Comparison of ENCODE assay signal across 13 mouse cellular contexts in the genomic region with DNA sequence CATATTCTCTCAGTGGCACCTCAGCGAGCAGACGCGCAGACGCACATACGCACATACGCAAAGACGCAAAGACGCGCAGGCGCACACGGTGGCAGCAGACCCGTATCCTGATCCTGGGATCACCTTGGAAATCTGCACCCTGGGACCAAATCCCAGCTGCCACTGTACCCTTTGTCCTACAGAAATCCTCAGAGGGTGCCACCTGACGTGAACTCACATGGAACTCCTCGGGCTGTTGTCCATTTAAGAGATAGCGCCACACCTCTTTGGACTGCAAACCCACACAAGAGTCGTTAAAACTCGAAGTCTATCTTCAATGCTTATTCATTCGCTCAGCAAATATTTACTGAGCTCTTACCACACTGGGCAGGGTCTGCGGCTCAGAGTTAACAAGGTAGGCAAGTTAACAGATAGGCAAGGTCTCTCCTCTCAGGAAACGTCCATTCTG. TPM values are rescaled to one million over a fixed set of nuclear protein-coding genes. Genes with fewer than 3 reads are reported as not detected.
DNase-seq lines count a peak whose midpoint lies in the region; ATAC-seq and TF ChIP-seq lines count a peak whose summit lies in the region.
"Had no signal": no experiment of that assay in that cellular context is flagged by ENCODE, and none has a peak within 500 bp of the region (broad histone marks: within the 10 kb centered on the region; RNA-seq: fewer than 3 reads in every experiment).

No protein-coding gene starts in this region.

- H3K4me2 ChIP-seq in kidney, embryonic 15.5 days = no peak overlapping the region
- 0 out of 2 replicates have a peak overlapping the region, but pooled peaks have one; percentile 24 for H3K4me2 ChIP-seq in intestine, postnatal 0 days (replicated peaks; ENCODE audit: low read depth)
- H3K4me2 ChIP-seq in stomach, postnatal 0 days (replicated peaks; ENCODE audit: low read depth) = no peak overlapping the region
- H3K4me2 ChIP-seq: forebrain, embryonic 15.5 days; hindbrain, embryonic 15.5 days; limb, embryonic 15.5 days; midbrain, embryonic 11.5 days had no signal

- no peak for TF ChIP-seq EP300 in stomach, postnatal 0 days (optimal IDR thresholded peaks at IDR 0.05)

- 88% methylated on average over 20 of the region's 20 CpGs for WGBS in kidney, embryonic 15.5 days
- 88% methylated on average over 20 of the region's 20 CpGs for WGBS in spleen, adult 2 months
- 49% methylated on average over 20 of the region's 20 CpGs for WGBS in intestine, postnatal 0 days
- 57% methylated on average over 20 of the region's 20 CpGs for WGBS in stomach, postnatal 0 days
- 93% methylated on average over 20 of the region's 20 CpGs for WGBS in forebrain, embryonic 10.5 days

- no peak overlapping the region for H3K9ac ChIP-seq in kidney, embryonic 15.5 days
- no peak overlapping the region for H3K9ac ChIP-seq in intestine, postnatal 0 days (ENCODE audit: low read depth, low read length)
- H3K9ac ChIP-seq in stomach, postnatal 0 days (ENCODE audit: low read length) = no peak overlapping the region
- H3K9ac ChIP-seq: forebrain, embryonic 15.5 days; hindbrain, embryonic 15.5 days; limb, embryonic 15.5 days had no signal

- peaks cover 29% of the 10 kb centered on the region for H3K4me1 ChIP-seq in kidney, embryonic 15.5 days
- no peaks in the 10 kb centered on the region for H3K4me1 ChIP-seq in spleen, adult 2 months (ENCODE audit: control insufficient read depth, insufficient read depth, insufficient read length)
- peaks cover 14% of the 10 kb centered on the region for H3K4me1 ChIP-seq in intestine, postnatal 0 days (replicated peaks; ENCODE audit: control insufficient read depth, insufficient read depth, low read length)
- 0 out of 2 replicates have a peak, but pooled peaks cover 2% of the 10 kb centered on the region for H3K4me1 ChIP-seq in stomach, postnatal 0 days (replicated peaks; ENCODE audit: control insufficient read depth, insufficient read depth)
- H3K4me1 ChIP-seq in forebrain, embryonic 10.5 days = peaks cover 24% of the 10 kb centered on the region

- peak overlapping the region; percentile 57 for H3K27ac ChIP-seq in kidney, embryonic 15.5 days
- H3K27ac ChIP-seq in spleen, adult 2 months (ENCODE audit: insufficient read depth, low read length) = peak overlapping the region; percentile 32
- H3K27ac ChIP-seq in intestine, postnatal 0 days (ENCODE audit: low read depth, low read length) = peak overlapping the region; percentile 91
- H3K27ac ChIP-seq in stomach, postnatal 0 days (replicated peaks) = peak overlapping the region; percentile 69
- no peak overlapping the region for H3K27ac ChIP-seq in forebrain, embryonic 10.5 days
- H3K27ac ChIP-seq: forebrain, embryonic 15.5 days; hindbrain, embryonic 15.5 days; limb, embryonic 15.5 days had no signal

- no peak overlapping the region for H3K4me3 ChIP-seq in kidney, embryonic 15.5 days (replicated peaks)
- H3K4me3 ChIP-seq in spleen, adult 2 months (ENCODE audit: extremely low read depth, insufficient read depth, insufficient read length) = no peak overlapping the region
- no peak overlapping the region for H3K4me3 ChIP-seq in intestine, postnatal 0 days (ENCODE audit: low read depth, low read length)
- H3K4me3 ChIP-seq in stomach, postnatal 0 days (ENCODE audit: low read depth, low read length) = no peak overlapping the region
- H3K4me3 ChIP-seq in forebrain, embryonic 10.5 days = no peak overlapping the region
- H3K4me3 ChIP-seq: forebrain, embryonic 15.5 days; hindbrain, embryonic 15.5 days; limb, embryonic 15.5 days had no signal

- no peaks in the 10 kb centered on the region for H3K9me3 ChIP-seq in kidney, embryonic 15.5 days (replicated peaks)
- no peaks in the 10 kb centered on the region for H3K9me3 ChIP-seq in intestine, postnatal 0 days (ENCODE audit: control insufficient read depth)
- H3K9me3 ChIP-seq in stomach, postnatal 0 days (ENCODE audit: control insufficient read depth, low read length) = no peaks in the 10 kb centered on the region
- no peaks in the 10 kb centered on the region; the same call in 1 of the 2 replicates for H3K9me3 ChIP-seq in forebrain, embryonic 10.5 days
- H3K9me3 ChIP-seq: forebrain, embryonic 15.5 days; hindbrain, embryonic 15.5 days; limb, embryonic 15.5 days had no signal

- H3K27me3 ChIP-seq in kidney, embryonic 15.5 days = no peaks in the 10 kb centered on the region
- no peaks in the 10 kb centered on the region for H3K27me3 ChIP-seq in spleen, adult 2 months (ENCODE audit: control insufficient read depth, insufficient read depth, low read length)
- H3K27me3 ChIP-seq in intestine, postnatal 0 days (replicated peaks; ENCODE audit: control insufficient read depth, insufficient read depth, low read length) = no peaks in the 10 kb centered on the region
- H3K27me3 ChIP-seq in stomach, postnatal 0 days (ENCODE audit: control insufficient read depth, insufficient read depth, low read length) = no peaks in the 10 kb centered on the region
- H3K27me3 ChIP-seq in forebrain, embryonic 10.5 days (ENCODE audit: poor library complexity, severe bottlenecking) = no peaks in the 10 kb centered on the region
- H3K27me3 ChIP-seq: forebrain, embryonic 15.5 days; hindbrain, embryonic 15.5 days; limb, embryonic 15.5 days had no signal

- DNase-seq in kidney, postnatal 10 days = no peak
- DNase-seq in spleen, adult 2 months (ENCODE audit: low read depth in 1 of 2, low spot score in 2 of 2) = no peak
- DNase-seq in spleen, postnatal 4 days (ENCODE audit: low spot score in 2 of 2) = no peak
- DNase-seq in stomach, postnatal 0 days (ENCODE audit: low spot score) = peak; percentile 72
- DNase-seq in forebrain, embryonic 10.5 days (ENCODE audit: extremely low spot score, low spot score) = no peak
- no peak for DNase-seq in cerebellum, adult 11-12 months
- DNase-seq: thymus, adult 2 months had no signal

- H3K36me3 ChIP-seq in kidney, embryonic 15.5 days = no peaks in the 10 kb centered on the region
- H3K36me3 ChIP-seq in spleen, adult 2 months (ENCODE audit: control insufficient read depth, insufficient read depth, low read length) = no peaks in the 10 kb centered on the region
- 0 out of 2 replicates have a peak, but pooled peaks cover 6% of the 10 kb centered on the region for H3K36me3 ChIP-seq in intestine, postnatal 0 days (ENCODE audit: control insufficient read depth, insufficient read depth)
- H3K36me3 ChIP-seq in stomach, postnatal 0 days (ENCODE audit: control insufficient read depth, insufficient read depth, low read length) = no peaks in the 10 kb centered on the region
- H3K36me3 ChIP-seq in forebrain, embryonic 10.5 days (replicated peaks) = peaks cover 8% of the 10 kb centered on the region
- H3K36me3 ChIP-seq: hindbrain, embryonic 15.5 days; limb, embryonic 15.5 days had no signal

- TF ChIP-seq CTCF in spleen, adult 2 months (IDR thresholded peaks at IDR 0.05; ENCODE audit: extremely low read depth, insufficient read depth, insufficient read length, insufficient replicate concordance) = no peak
- peak; percentile 40 for TF ChIP-seq CTCF in intestine, postnatal 0 days (IDR thresholded peaks at IDR 0.05; ENCODE audit: low read depth)
- TF ChIP-seq CTCF in stomach, postnatal 0 days (IDR thresholded peaks at IDR 0.05; ENCODE audit: low read depth) = no peak

- TF ChIP-seq POLR2A in spleen, adult 2 months (IDR thresholded peaks at IDR 0.05; ENCODE audit: low read depth, low read length) = no peak

- no peak for ATAC-seq in kidney, embryonic 15.5 days (replicated peaks; ENCODE audit: low FRiP score)
- peak; percentile 65 for ATAC-seq in intestine, postnatal 0 days
- ATAC-seq in stomach, postnatal 0 days (ENCODE audit: low FRiP score, low TSS enrichment) = peak; percentile 72
- ATAC-seq: forebrain, embryonic 15.5 days had no signal

RNA-seq across cellular contexts. Expression of gene Lima1, which starts 9.7 kb away (rescaled TPM):
- polyA plus RNA-seq in kidney, embryonic 15.5 days (2015; fragmentation: Nextera tagmentation; extraction: Ambion mirVana) = 51.5 and 55.2 TPM in 2 replicates
- 7.7 and 7.8 TPM in 2 replicates for polyA plus RNA-seq in spleen, adult 2 months (2012; rRNA removed)
- polyA plus RNA-seq in intestine, postnatal 0 days (2015; fragmentation: Nextera tagmentation; extraction: Ambion mirVana) = 64.3 and 78.9 TPM in 2 replicates
- 70.1 and 77.1 TPM in 2 replicates for polyA plus RNA-seq in stomach, postnatal 0 days (2015; fragmentation: Nextera tagmentation; extraction: Ambion mirVana)
- 39.6 and 43.4 TPM in 2 replicates for polyA plus RNA-seq in forebrain, embryonic 10.5 days (2016; fragmentation: Nextera tagmentation; extraction: Ambion mirVana)
